11 mouse cellular contexts compared by ENCODE assay signal in genomic region chr2:68825326-68826020, GRCm38 (mm10). TPM values are rescaled to one million over a fixed set of nuclear protein-coding genes. Genes with fewer than 3 reads are reported as not detected.
A peak's percentile ranks its signal among the peaks of the same experiment; 100 is the strongest.
DNase-seq lines count a peak whose midpoint lies in the region; ATAC-seq lines count a peak whose summit lies in the region.
"Had no signal": no experiment of that assay in that cellular context is flagged by ENCODE, and none has a peak within 500 bp of the region (broad histone marks: within the 10 kb centered on the region; RNA-seq: fewer than 3 reads in every experiment).

No protein-coding gene starts in this region.

- H3K27me3 ChIP-seq in liver, embryonic 13.5 days = no peaks in the 10 kb centered on the region
- H3K27me3 ChIP-seq in midbrain, embryonic 10.5 days (ENCODE audit: low read depth, poor library complexity, severe bottlenecking) = no peaks in the 10 kb centered on the region
- H3K27me3 ChIP-seq: hindbrain, embryonic 15.5 days; lung, embryonic 15.5 days had no signal

- H3K36me3 ChIP-seq in liver, embryonic 13.5 days = no peaks in the 10 kb centered on the region
- H3K36me3 ChIP-seq in midbrain, embryonic 10.5 days = no peaks in the 10 kb centered on the region
- H3K36me3 ChIP-seq: hindbrain, embryonic 15.5 days; lung, embryonic 15.5 days had no signal

- WGBS in liver, embryonic 13.5 days (ENCODE audit: insufficient replicate concordance) = 14% methylated on average over 7 of the region's 7 CpGs
- 69% methylated on average over 7 of the region's 7 CpGs for WGBS in midbrain, embryonic 10.5 days

- H3K9me3 ChIP-seq in liver, embryonic 13.5 days (replicated peaks) = no peaks in the 10 kb centered on the region
- no peaks in the 10 kb centered on the region for H3K9me3 ChIP-seq in midbrain, embryonic 10.5 days (replicated peaks)
- H3K9me3 ChIP-seq: hindbrain, embryonic 15.5 days; lung, embryonic 15.5 days had no signal

- H3K4me2 ChIP-seq in liver, embryonic 13.5 days = no peak overlapping the region
- H3K4me2 ChIP-seq: hindbrain, embryonic 15.5 days; lung, embryonic 15.5 days had no signal

- DNase-seq in ES-CJ7 (ENCODE audit: low read depth, low spot score) (peak; percentile 80), R1 (ENCODE audit: low read depth, low spot score) (peak; percentile 75)
- peak; percentile 9 for DNase-seq in liver, embryonic 13.5 days
- peak; percentile 24 to 47 for DNase-seq in monocyte, adult 2 months (ENCODE audit: low read depth in 1 of 2, low spot score in 2 of 2)
- DNase-seq in retina, postnatal 1 day = no peak
- no peak for DNase-seq in Muller cell, postnatal 12 days (ENCODE audit: inconsistent ontology term)
- DNase-seq in midbrain, embryonic 10.5 days (ENCODE audit: low spot score) = no peak
- no peak for DNase-seq in right cerebral cortex, adult 18-20 months

- H3K9ac ChIP-seq in liver, embryonic 13.5 days = no peak overlapping the region
- H3K9ac ChIP-seq: hindbrain, embryonic 15.5 days; lung, embryonic 15.5 days had no signal

- H3K4me1 ChIP-seq in liver, embryonic 13.5 days (replicated peaks) = peaks cover 11% of the 10 kb centered on the region; the same call in 1 of the 2 replicates
- H3K4me1 ChIP-seq in midbrain, embryonic 10.5 days = peaks cover 6% of the 10 kb centered on the region
- H3K4me1 ChIP-seq: hindbrain, embryonic 15.5 days; lung, embryonic 15.5 days had no signal

- no peak overlapping the region for H3K27ac ChIP-seq in liver, embryonic 13.5 days
- H3K27ac ChIP-seq in midbrain, embryonic 10.5 days (replicated peaks) = no peak overlapping the region
- H3K27ac ChIP-seq: hindbrain, embryonic 15.5 days; kidney, postnatal 0 days; lung, embryonic 15.5 days had no signal

- no peak overlapping the region for H3K4me3 ChIP-seq in liver, embryonic 13.5 days (replicated peaks)
- no peak overlapping the region for H3K4me3 ChIP-seq in midbrain, embryonic 10.5 days
- H3K4me3 ChIP-seq: hindbrain, embryonic 15.5 days; lung, embryonic 15.5 days had no signal

- ATAC-seq in liver, embryonic 13.5 days (ENCODE audit: low read depth) = peak; percentile 48; the same call in 1 of the 2 replicates

RNA-seq across cellular contexts. Expression of gene Cers6, which starts 35.8 kb away (rescaled TPM):
- polyA plus RNA-seq in liver, embryonic 13.5 days (2015; fragmentation: Nextera tagmentation; extraction: Ambion mirVana) = 3.6 and 5.8 TPM in 2 replicates
- polyA plus RNA-seq in midbrain, embryonic 10.5 days (2016; fragmentation: Nextera tagmentation; extraction: Ambion mirVana) = 18.7 and 21.5 TPM in 2 replicates

Comparison
In these comparisons a context has a peak if more than half of its experiments do, and no peak if none do; other contexts are left out.
1. DNase-seq: peak in ES-CJ7 (single experiment), R1 (single experiment), liver, embryonic 13.5 days (single experiment) and monocyte, adult 2 months (2 of 2); none in retina, postnatal 1 day (single experiment), Muller cell, postnatal 12 days (single experiment), midbrain, embryonic 10.5 days (single experiment) and right cerebral cortex, adult 18-20 months (single experiment).